9 mouse cellular contexts compared by ENCODE assay signal in genomic region chr4:135872015-135872414, GRCm38 (mm10). TPM values are rescaled to one million over a fixed set of nuclear protein-coding genes. Genes with fewer than 3 reads are reported as not detected.
DNase-seq lines count a peak whose midpoint lies in the region; ATAC-seq lines count a peak whose summit lies in the region.
"Had no signal": no experiment of that assay in that cellular context is flagged by ENCODE, and none has a peak within 500 bp of the region (broad histone marks: within the 10 kb centered on the region; RNA-seq: fewer than 3 reads in every experiment).

No protein-coding gene starts in this region.

- H3K9me3 ChIP-seq in kidney, embryonic 16.5 days (ENCODE audit: low read length), result no peaks in the 10 kb centered on the region
- no peaks in the 10 kb centered on the region for H3K9me3 ChIP-seq in embryonic facial prominence, embryonic 11.5 days (replicated peaks; ENCODE audit: control insufficient read depth, low read length)
- no peaks in the 10 kb centered on the region for H3K9me3 ChIP-seq in intestine, embryonic 15.5 days

- H3K36me3 ChIP-seq in kidney, embryonic 16.5 days (ENCODE audit: insufficient read depth, low read length), result peaks cover 15% of the 10 kb centered on the region
- peaks cover 2% of the 10 kb centered on the region; the same call in 1 of the 2 replicates for H3K36me3 ChIP-seq in embryonic facial prominence, embryonic 11.5 days (replicated peaks; ENCODE audit: control insufficient read depth, insufficient read depth, low read depth, low read length)
- no peaks in the 10 kb centered on the region; the same call in 1 of the 2 replicates for H3K36me3 ChIP-seq in intestine, embryonic 15.5 days

- intact Hi-C loops in gastrocnemius, postnatal 36 days (cut with DNase I), result loop anchor here (2.0 kb wide), 1 partner anchor 15 kb away; no protein-coding TSS in a partner anchor

- WGBS in kidney, embryonic 16.5 days, result 25% methylated on average over 3 of the region's 3 CpGs
- WGBS in embryonic facial prominence, embryonic 11.5 days, result 54% methylated on average over 3 of the region's 3 CpGs
- WGBS in intestine, embryonic 15.5 days, result 27% methylated on average over 3 of the region's 3 CpGs

- H3K9ac ChIP-seq in kidney, embryonic 16.5 days (replicated peaks; ENCODE audit: low read length), result peak overlapping the region; percentile 99
- H3K9ac ChIP-seq in embryonic facial prominence, embryonic 11.5 days (replicated peaks; ENCODE audit: low read length), result peak overlapping the region; percentile 98; the same call in 1 of the 2 replicates
- H3K9ac ChIP-seq in intestine, embryonic 15.5 days, result peak overlapping the region; percentile 91; the same call in 1 of the 2 replicates

- no peak for DNase-seq in kidney, postnatal 10 days
- DNase-seq in embryonic facial prominence, embryonic 11.5 days (ENCODE audit: low spot score), result no peak
- peak; percentile 15 for DNase-seq in neural tube, embryonic 10.5 days (ENCODE audit: extremely low spot score, low spot score)
- DNase-seq in gastrocnemius, postnatal 36 days, result no peak
- DNase-seq in gastrocnemius, adult 8-10 months (ENCODE audit: low spot score in 2 of 2), result no peak
- DNase-seq in cerebellum, adult 8-10 months, result no peak
- DNase-seq: right cerebral cortex, postnatal 4 days had no signal

- peak overlapping the region; percentile 81 for H3K4me3 ChIP-seq in kidney, embryonic 16.5 days (ENCODE audit: low read length)
- peak overlapping the region; percentile 80 for H3K4me3 ChIP-seq in embryonic facial prominence, embryonic 11.5 days (ENCODE audit: low read depth, low read length)
- peak overlapping the region; percentile 64 for H3K4me3 ChIP-seq in intestine, embryonic 15.5 days (replicated peaks)

- peaks cover 58% of the 10 kb centered on the region for H3K4me1 ChIP-seq in kidney, embryonic 16.5 days (ENCODE audit: insufficient read depth, low read length)
- no peaks in the 10 kb centered on the region; the same call in 1 of the 2 replicates for H3K4me1 ChIP-seq in embryonic facial prominence, embryonic 11.5 days (ENCODE audit: control insufficient read depth, insufficient read depth, low read length)
- H3K4me1 ChIP-seq in intestine, embryonic 15.5 days (replicated peaks), result peaks cover 27% of the 10 kb centered on the region

- peak overlapping the region; percentile 84 for H3K4me2 ChIP-seq in kidney, embryonic 16.5 days (replicated peaks; ENCODE audit: low read depth, low read length)
- peak overlapping the region; percentile 52 for H3K4me2 ChIP-seq in embryonic facial prominence, embryonic 11.5 days (ENCODE audit: low read depth, low read length)
- H3K4me2 ChIP-seq in intestine, embryonic 15.5 days (replicated peaks), result peak overlapping the region; percentile 67

- H3K27me3 ChIP-seq in kidney, embryonic 16.5 days (ENCODE audit: insufficient read depth, low read length), result no peaks in the 10 kb centered on the region
- no peaks in the 10 kb centered on the region for H3K27me3 ChIP-seq in embryonic facial prominence, embryonic 11.5 days (ENCODE audit: control insufficient read depth, insufficient read depth, low read length)
- H3K27me3 ChIP-seq in intestine, embryonic 15.5 days (replicated peaks), result no peaks in the 10 kb centered on the region

- H3K27ac ChIP-seq in kidney, embryonic 16.5 days (ENCODE audit: low read length), result peak overlapping the region; percentile 100
- H3K27ac ChIP-seq in embryonic facial prominence, embryonic 11.5 days (replicated peaks; ENCODE audit: low read depth, low read length), result no peak overlapping the region
- H3K27ac ChIP-seq in intestine, embryonic 15.5 days, result no peak overlapping the region

- no peak for ATAC-seq in kidney, embryonic 16.5 days (ENCODE audit: low FRiP score, low TSS enrichment)
- ATAC-seq in embryonic facial prominence, embryonic 11.5 days (replicated peaks; ENCODE audit: insufficient number of reproducible peaks, low FRiP score, low TSS enrichment, low read depth), result no peak
- no peak for ATAC-seq in intestine, embryonic 15.5 days

RNA-seq across cellular contexts. Expression of gene Pnrc2, which starts 1.6 kb away (rescaled TPM):
- polyA plus RNA-seq in kidney, embryonic 16.5 days (2015; fragmentation: Nextera tagmentation; extraction: Ambion mirVana), result 211 and 212 TPM in 2 replicates
- polyA plus RNA-seq in embryonic facial prominence, embryonic 11.5 days (2014; fragmentation: Nextera tagmentation; extraction: Ambion mirVana), result 227 and 251 TPM in 2 replicates
- 164 and 177 TPM in 2 replicates for polyA plus RNA-seq in intestine, embryonic 15.5 days (2015; fragmentation: Nextera tagmentation; extraction: Ambion mirVana)
- total RNA-seq in gastrocnemius, postnatal 36 days (2021), result 10 to 100 TPM; 25.4 to 31.2 TPM
- total RNA-seq in gastrocnemius, adult 8-10 months (2022), result 10 to 100 TPM; 30.2 to 36.3 (median 32.7) TPM

RNA-seq across cellular contexts. Expression of gene Srsf10, which starts 16.5 kb away (rescaled TPM):
- 242 and 253 TPM in 2 replicates for polyA plus RNA-seq in kidney, embryonic 16.5 days (2015; fragmentation: Nextera tagmentation; extraction: Ambion mirVana)
- polyA plus RNA-seq in embryonic facial prominence, embryonic 11.5 days (2014; fragmentation: Nextera tagmentation; extraction: Ambion mirVana), result 421 and 489 TPM in 2 replicates
- polyA plus RNA-seq in intestine, embryonic 15.5 days (2015; fragmentation: Nextera tagmentation; extraction: Ambion mirVana), result 177 and 214 TPM in 2 replicates
- 10 to 100 TPM; 23.7 to 23.9 TPM for total RNA-seq in gastrocnemius, postnatal 36 days (2021)
- total RNA-seq in gastrocnemius, adult 8-10 months (2022), result 10 to 100 TPM; 14.3 to 27.1 (median 22.0) TPM

RNA-seq across cellular contexts. Expression of gene Cnr2, which starts 23.2 kb away (rescaled TPM):
- 1.0 and 1.1 TPM in 2 replicates for polyA plus RNA-seq in kidney, embryonic 16.5 days (2015; fragmentation: Nextera tagmentation; extraction: Ambion mirVana)
- 0.25 and 0.43 TPM in 2 replicates for polyA plus RNA-seq in embryonic facial prominence, embryonic 11.5 days (2014; fragmentation: Nextera tagmentation; extraction: Ambion mirVana)
- 0.28 and 0.42 TPM in 2 replicates for polyA plus RNA-seq in intestine, embryonic 15.5 days (2015; fragmentation: Nextera tagmentation; extraction: Ambion mirVana)
- under 1 TPM; 0.07 to 0.08 TPM for total RNA-seq in gastrocnemius, postnatal 36 days (2021)
- total RNA-seq in gastrocnemius, adult 8-10 months (2022), result under 1 TPM in 3 of 4 experiments, not detected in 1; 0.05 to 0.11 (median 0.07) TPM

RNA-seq across cellular contexts. Expression of gene Fuca1, which starts 48.5 kb away (rescaled TPM):
- polyA plus RNA-seq in kidney, embryonic 16.5 days (2015; fragmentation: Nextera tagmentation; extraction: Ambion mirVana), result 89.1 and 89.4 TPM in 2 replicates
- 39.2 and 45.5 TPM in 2 replicates for polyA plus RNA-seq in embryonic facial prominence, embryonic 11.5 days (2014; fragmentation: Nextera tagmentation; extraction: Ambion mirVana)
- 134 and 154 TPM in 2 replicates for polyA plus RNA-seq in intestine, embryonic 15.5 days (2015; fragmentation: Nextera tagmentation; extraction: Ambion mirVana)
- 10 to 100 TPM; 16.4 to 18.7 TPM for total RNA-seq in gastrocnemius, postnatal 36 days (2021)
- total RNA-seq in gastrocnemius, adult 8-10 months (2022), result 10 to 100 TPM; 14.8 to 28.3 (median 23.6) TPM
